Mouse (Mus musculus) lung, embryonic 16.5 days (tissue): Measurements from ENCODE around the gene Nrros. TPM values are rescaled to one million over a fixed set of nuclear protein-coding genes. Genes with fewer than 3 reads are reported as not detected.

Source experiments
- ATAC-seq: fragments of 200-750 bp; cut with Nextera tagmentation; 2 replicates; pipeline ENCODE4 v1.8.0; 2017; ENCODE audit warnings: low read depth, mild to moderate bottlenecking, moderate library complexity
- H3K27ac ChIP-seq: fragments of 300-500 bp; sonication (generic); 2 replicates; pipeline ENCODE4 v1.5.1; 2014; ENCODE audit warnings: mild to moderate bottlenecking, control low read depth, low read length
- H3K27me3 ChIP-seq: fragments of 300-500 bp; sonication (generic); 2 replicates; pipeline ENCODE4 v1.6.1; 2014; ENCODE audit warnings: low read depth, low read length, mixed read lengths; ENCODE audit not compliant: control insufficient read depth, insufficient read depth
- H3K36me3 ChIP-seq: fragments of 300-500 bp; sonication (generic); 2 replicates; pipeline ENCODE4 v1.6.1; 2014; ENCODE audit warnings: low read length; ENCODE audit not compliant: control insufficient read depth, insufficient read depth
- H3K4me1 ChIP-seq: fragments of 300-500 bp; sonication (generic); replicated peaks from 2 replicates; pipeline ENCODE4 v1.6.1; 2014; ENCODE audit warnings: low read length, mixed read lengths; ENCODE audit not compliant: control insufficient read depth, insufficient read depth
- H3K4me2 ChIP-seq: fragments of 300-500 bp; sonication (generic); 2 replicates; pipeline ENCODE4 v1.6.1; 2014; ENCODE audit warnings: low read depth, low read length, control low read depth
- H3K4me3 ChIP-seq: fragments of 300-500 bp; sonication (generic); 2 replicates; pipeline ENCODE4 v1.5.1; 2014; ENCODE audit warnings: mild to moderate bottlenecking, low read length, control low read depth
- H3K9ac ChIP-seq: fragments of 300-500 bp; sonication (generic); 2 replicates; pipeline ENCODE4 v1.6.1; 2014; ENCODE audit warnings: low read length, control low read depth
- H3K9me3 ChIP-seq: fragments of 300-500 bp; sonication (generic); 2 replicates; pipeline ENCODE4 v1.6.1; 2016; ENCODE audit warnings: low read length; ENCODE audit not compliant: control insufficient read depth
- WGBS: fragments of 180-500 bp; shearing (Covaris S2); extraction: QIAGEN DNeasy Blood & Tissue Kit; methylation state at CpG from one replicate; pipeline ENCODE4 v1.1.7; 2014; 5-methylcytosine and 5-hydroxymethylcytosine counted together
- polyA plus RNA-seq: library from polyadenylated mRNA; unstranded; fragments of >200 nt; fragmentation: Nextera tagmentation; extraction: Ambion mirVana; gene quantifications from 2 replicates; pipeline ENCODE4 v1.2.1, GENCODE M21; 2015

Nrros gene
- 45.8 and 51.1 TPM in 2 replicates for polyA plus RNA-seq

DNA sequence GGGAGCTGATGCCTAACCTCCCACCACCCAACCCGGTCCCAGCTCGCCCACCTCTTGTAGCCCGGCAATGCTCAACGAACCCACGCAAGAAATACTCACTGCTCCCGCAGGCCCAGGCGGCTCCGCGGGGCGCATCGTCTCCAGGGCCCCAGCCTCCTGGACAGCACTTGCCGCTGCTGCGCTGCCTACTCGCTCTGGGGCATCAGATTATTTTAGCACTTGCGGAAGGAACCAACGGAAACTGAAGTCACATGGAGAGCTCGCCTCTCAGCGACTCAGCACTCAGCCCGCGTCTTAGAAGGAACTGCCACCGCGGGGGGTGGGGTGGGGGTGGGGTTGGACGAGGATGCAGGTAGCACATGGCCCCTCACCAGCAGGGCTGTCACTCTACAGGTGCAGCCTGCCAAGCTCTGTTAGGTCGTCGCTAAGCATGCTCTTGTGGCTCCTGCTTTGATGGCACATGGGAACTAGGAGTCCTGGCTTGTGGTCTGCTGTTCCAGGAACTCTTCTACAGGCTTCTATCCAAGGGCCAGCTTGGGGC, at the start of gene Nrros:
TSS of gene Nrros (minus strand) at position 314 of the 541 bp plus-strand sequence.
- peak; percentile 79 for ATAC-seq
- peak within 1 kb of the TSS; percentile 49 for H3K27ac ChIP-seq
- no peaks in the 10 kb centered on the region; the same call in 1 of the 2 replicates for H3K27me3 ChIP-seq
- WGBS, result 2% methylated on average over 25 of the region's 25 CpGs
- peaks cover 5% of the 10 kb centered on the region; the same call in 1 of the 2 replicates for H3K4me1 ChIP-seq
- no peaks in the 10 kb centered on the region for H3K36me3 ChIP-seq
- H3K4me3 ChIP-seq, result peak within 1 kb of the TSS; percentile 55
- peak within 1 kb of the TSS; percentile 72 for H3K9ac ChIP-seq
- peak within 1 kb of the TSS; percentile 67 for H3K4me2 ChIP-seq
- no peaks in the 10 kb centered on the region for H3K9me3 ChIP-seq

DNA sequence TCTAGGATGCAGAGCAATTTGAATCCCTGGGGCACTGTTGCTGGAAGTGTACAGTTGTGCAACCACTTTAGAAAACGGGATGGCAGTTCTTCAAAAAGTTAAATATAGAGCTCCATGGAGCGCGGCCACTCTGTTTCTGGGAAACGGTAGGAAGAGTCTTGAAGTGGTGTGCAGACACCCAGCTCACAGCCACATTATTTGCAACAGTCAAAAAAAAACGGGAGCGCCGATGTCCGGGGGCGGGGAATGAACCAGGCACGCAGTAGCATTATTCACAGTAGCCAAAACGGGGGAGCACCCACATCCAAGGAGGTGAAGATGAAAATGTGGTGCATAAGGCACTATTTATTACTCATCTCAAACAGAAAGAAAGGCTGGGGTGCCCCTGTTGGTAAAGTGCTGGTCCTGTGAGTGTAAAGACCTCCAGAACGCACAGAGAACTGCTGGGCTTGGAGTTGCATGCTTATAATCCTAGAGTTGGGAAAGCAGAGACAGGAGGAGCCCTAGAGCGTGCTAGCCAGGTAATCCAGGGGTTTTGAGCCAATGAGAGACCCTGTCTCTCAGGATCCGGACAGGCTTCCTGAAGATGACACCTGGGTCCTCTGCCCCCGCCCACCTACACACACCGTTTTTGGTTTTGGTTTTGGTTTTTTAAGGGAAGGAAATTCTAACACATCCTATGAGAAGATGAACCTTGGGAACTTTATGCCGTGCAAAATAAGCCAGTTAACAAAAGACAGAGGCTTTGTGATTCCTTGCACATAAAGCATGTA, 49.6 kb upstream of the Nrros start:
- WGBS, result 66% methylated on average over 17 of the region's 17 CpGs
- Histone ChIP-seq H3K9ac (no peak overlapping the region), H3K27me3 (no peaks in the 10 kb centered on the region), H3K4me1 (no peaks in the 10 kb centered on the region), H3K4me3 (no peak overlapping the region), H3K27ac (no peak overlapping the region), H3K9me3 (no peaks in the 10 kb centered on the region), H3K36me3 (no peaks in the 10 kb centered on the region), H3K4me2 (no peak overlapping the region)
- ATAC-seq, result no peak

DNA sequence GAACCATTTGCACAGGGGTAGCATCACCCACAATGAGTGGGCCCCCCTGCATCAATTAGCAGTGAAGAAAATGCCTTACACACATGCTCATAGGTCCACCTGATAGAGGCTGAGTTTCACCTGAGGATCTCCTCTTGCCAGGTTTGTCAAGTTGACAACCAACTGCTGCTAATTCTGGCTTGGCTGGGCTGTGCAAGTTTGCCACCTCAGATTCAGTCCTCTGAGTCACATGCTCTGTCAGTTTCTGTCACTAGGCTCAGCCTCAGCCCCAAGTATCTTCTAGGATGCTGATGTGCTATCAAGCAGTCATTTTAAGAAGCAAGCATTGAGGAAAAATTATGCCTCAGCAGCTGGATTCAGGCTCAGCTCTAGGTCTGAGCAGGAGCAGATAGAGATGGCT, 48.8 kb upstream of the Nrros start:
- no peak overlapping the region for H3K27ac ChIP-seq
- H3K4me2 ChIP-seq, result no peak overlapping the region
- no peak for ATAC-seq
- H3K4me1 ChIP-seq, result no peaks in the 10 kb centered on the region
- no peak overlapping the region for H3K9ac ChIP-seq
- no peak overlapping the region for H3K4me3 ChIP-seq
- peaks cover 2% of the 10 kb centered on the region for H3K9me3 ChIP-seq
- H3K36me3 ChIP-seq, result no peaks in the 10 kb centered on the region
- H3K27me3 ChIP-seq, result no peaks in the 10 kb centered on the region

DNA sequence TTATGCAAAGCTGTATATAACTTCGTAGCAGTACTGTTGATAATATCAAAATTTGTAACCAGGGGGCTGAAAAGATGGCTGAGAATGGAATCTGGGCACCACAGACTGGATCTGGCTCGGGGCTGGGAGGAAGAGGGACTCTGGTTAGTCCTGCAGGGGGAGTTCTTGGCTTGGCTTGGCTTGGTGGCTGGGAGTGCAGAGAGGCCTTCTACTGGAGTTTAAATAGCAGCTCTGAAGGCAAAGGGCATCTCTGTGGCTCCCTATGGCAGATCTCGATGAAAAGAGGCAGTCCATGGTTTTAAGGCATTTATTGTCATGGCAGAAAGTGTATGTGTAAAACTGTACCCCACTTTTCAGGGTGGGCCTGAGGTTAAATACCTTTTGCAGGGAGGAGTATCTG, 39.5 kb upstream of the Nrros start:
- Histone ChIP-seq H3K4me2 (no peak overlapping the region), H3K9ac (no peak overlapping the region), H3K4me3 (no peak overlapping the region), H3K27me3 (no peaks in the 10 kb centered on the region), H3K27ac (no peak overlapping the region), H3K4me1 (no peaks in the 10 kb centered on the region), H3K9me3 (peaks cover 4% of the 10 kb centered on the region), H3K36me3 (no peaks in the 10 kb centered on the region)
- no peak for ATAC-seq
- WGBS, result 54% methylated on average over 3 of the region's 3 CpGs

DNA sequence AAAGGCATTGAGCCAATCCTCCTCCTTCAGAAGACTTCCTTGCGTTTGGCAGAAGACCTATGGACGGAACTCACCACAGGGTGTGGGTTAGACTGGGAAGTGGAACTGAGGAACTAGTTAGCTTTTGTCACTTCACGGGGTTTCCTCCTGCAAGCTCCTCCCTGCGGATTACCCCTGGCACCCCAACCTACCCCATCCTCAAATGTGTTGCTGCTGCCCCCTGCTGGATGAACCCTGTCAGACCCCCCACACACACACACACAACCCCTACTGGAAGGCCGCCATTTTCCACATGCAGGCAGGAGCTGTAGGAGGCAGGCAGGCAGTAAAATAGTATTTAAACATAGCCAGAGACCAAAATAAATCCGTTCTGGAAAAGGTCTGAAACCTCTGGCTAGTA, 37.3 kb upstream of the Nrros start:
- Histone ChIP-seq H3K9ac (no peak overlapping the region), H3K36me3 (no peaks in the 10 kb centered on the region), H3K27me3 (no peaks in the 10 kb centered on the region), H3K4me2 (no peak overlapping the region), H3K27ac (no peak overlapping the region), H3K4me3 (no peak overlapping the region), H3K9me3 (no peaks in the 10 kb centered on the region), H3K4me1 (no peaks in the 10 kb centered on the region)
- 78% methylated on average over 6 of the region's 6 CpGs for WGBS
- ATAC-seq, result no peak

DNA sequence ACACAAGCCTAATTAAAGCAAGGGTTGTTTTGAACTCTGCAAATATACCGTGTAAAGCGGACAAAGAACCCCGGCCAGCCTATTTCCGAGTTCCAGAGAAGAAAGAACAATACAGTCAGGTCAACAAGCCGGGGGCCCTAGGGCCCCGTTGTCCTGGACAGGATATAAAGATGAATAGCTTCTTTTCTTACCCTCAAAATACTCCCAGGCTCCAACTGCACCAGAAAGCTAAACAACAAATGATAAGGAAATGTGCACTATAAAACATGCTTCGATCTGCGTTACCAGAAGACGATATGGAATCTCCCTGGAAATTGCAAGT, 35.6 kb upstream of the Nrros start:
- Histone ChIP-seq H3K27me3 (no peaks in the 10 kb centered on the region), H3K4me1 (no peaks in the 10 kb centered on the region), H3K9me3 (no peaks in the 10 kb centered on the region), H3K36me3 (no peaks in the 10 kb centered on the region), H3K4me3 (peak overlapping the region; percentile 34), H3K27ac (peak overlapping the region; percentile 86), H3K9ac (no peak overlapping the region; the same call in 1 of the 2 replicates), H3K4me2 (peak overlapping the region; percentile 28; the same call in 1 of the 2 replicates)
- WGBS, result 55% methylated on average over 9 of the region's 9 CpGs
- peak; percentile 89 for ATAC-seq

DNA sequence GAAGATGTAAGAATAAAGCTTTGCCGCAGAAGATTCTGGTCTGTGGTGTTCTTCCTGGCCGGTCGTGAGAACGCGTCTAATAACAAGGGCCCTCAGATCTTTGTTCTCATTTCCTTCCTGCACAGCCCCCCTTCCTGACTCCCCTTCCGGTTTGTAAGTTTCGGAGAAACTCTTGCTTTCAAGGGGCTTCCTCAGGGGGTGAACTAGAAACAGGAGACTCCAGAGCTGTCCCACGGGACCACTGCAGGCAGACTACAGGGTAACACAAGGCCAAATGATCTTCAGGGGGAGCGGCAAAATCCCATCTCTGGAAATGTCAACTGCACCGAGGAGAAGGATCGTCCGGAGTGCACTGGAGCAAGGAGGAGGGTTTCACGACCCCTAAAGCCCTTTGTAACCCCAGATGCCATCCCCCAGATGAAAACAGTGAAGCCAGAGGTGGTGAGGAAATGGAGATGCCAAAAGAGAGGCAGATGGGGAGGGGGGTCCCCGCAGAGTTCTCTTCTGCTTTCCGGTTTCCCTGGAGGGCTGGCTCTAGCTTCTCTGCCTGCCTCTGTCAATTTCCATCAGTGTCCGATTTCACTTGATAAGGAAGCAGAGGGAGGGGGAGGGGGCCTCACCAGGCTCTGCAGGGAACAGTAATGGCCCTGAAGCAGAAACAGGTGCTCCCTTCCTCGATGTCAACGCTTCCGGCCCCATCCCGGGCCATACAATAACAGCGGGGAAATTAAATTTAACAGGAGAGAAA, 35.0 kb upstream of the Nrros start:
- H3K9me3 ChIP-seq, result no peaks in the 10 kb centered on the region
- peak overlapping the region; percentile 28 for H3K4me2 ChIP-seq
- no peaks in the 10 kb centered on the region for H3K36me3 ChIP-seq
- H3K9ac ChIP-seq, result peak overlapping the region; percentile 58
- H3K27ac ChIP-seq, result peak overlapping the region; percentile 86
- H3K4me1 ChIP-seq, result no peaks in the 10 kb centered on the region
- WGBS, result 43% methylated on average over 21 of the region's 21 CpGs
- ATAC-seq, result peak; percentile 93
- H3K27me3 ChIP-seq, result no peaks in the 10 kb centered on the region
- peak overlapping the region; percentile 34 for H3K4me3 ChIP-seq

DNA sequence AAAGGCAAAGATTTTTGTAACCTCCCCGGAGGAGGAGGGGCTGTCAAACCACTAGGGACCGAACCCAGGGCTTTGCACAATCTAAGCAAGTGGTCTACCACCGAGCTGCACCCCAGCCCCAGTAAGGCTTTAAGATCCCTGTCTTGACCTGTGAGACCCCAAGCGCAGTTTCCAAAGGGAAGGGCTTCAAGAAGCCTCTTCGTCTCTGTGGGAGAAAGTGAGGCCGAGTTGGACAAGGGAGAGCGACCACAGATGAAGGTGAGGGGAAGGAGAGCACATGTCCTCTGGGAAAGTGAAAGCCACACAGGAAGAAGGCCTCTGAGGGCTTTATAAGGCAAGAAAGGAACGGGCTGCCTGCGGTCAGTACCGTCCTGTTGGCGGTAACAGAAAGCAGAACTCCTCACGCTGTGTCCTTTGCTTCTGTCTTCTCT, 24.6 kb upstream of the Nrros start:
- H3K4me1 ChIP-seq, result no peaks in the 10 kb centered on the region
- 0 out of 2 replicates have a peak overlapping the region, but pooled peaks have one; percentile 14 for H3K4me2 ChIP-seq
- H3K9me3 ChIP-seq, result no peaks in the 10 kb centered on the region
- no peak overlapping the region for H3K4me3 ChIP-seq
- 57% methylated on average over 12 of the region's 12 CpGs for WGBS
- no peaks in the 10 kb centered on the region for H3K36me3 ChIP-seq
- no peaks in the 10 kb centered on the region for H3K27me3 ChIP-seq
- no peak overlapping the region for H3K9ac ChIP-seq
- H3K27ac ChIP-seq, result no peak overlapping the region
- no peak for ATAC-seq

DNA sequence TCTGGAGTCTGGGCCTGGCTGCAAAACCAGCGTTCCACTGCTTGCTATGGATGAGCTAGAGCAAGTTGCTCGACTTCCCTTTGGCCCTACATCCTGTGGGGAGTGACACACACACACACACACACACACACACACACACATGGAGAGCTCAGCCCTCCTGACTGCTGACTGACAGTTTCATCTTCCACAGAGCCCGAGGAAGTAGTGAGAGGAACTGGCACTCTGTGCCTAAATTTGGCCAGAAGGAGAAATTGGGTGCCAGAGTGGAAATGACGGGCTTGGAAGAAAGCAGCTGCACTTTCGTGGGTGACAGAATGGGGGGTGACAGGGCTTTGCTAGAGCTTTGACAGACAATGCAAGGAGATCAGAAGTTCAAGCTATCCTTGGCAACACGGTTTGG, 23.7 kb upstream of the Nrros start:
- Histone ChIP-seq H3K9ac (no peak overlapping the region), H3K36me3 (no peaks in the 10 kb centered on the region), H3K4me1 (no peaks in the 10 kb centered on the region), H3K4me3 (no peak overlapping the region), H3K27ac (no peak overlapping the region), H3K27me3 (no peaks in the 10 kb centered on the region), H3K9me3 (no peaks in the 10 kb centered on the region), H3K4me2 (0 out of 2 replicates have a peak overlapping the region, but pooled peaks have one; percentile 0)
- WGBS, result 22% methylated on average over 6 of the region's 6 CpGs
- peak; percentile 36 for ATAC-seq
